Mouse (Mus musculus): Measurements from ENCODE around the gene Ryr3. TPM values are rescaled to one million over a fixed set of nuclear protein-coding genes. Genes with fewer than 3 reads are reported as not detected.

Ryr3 gene
- total RNA-seq, 1 experiment from 2014 or later = 0.74 TPM

GRCm38 (mm10) chr2:112781631-112782030 is 435.3 kb downstream of the Ryr3 start:
- no peak for DNase-seq

- peak; percentile 72 for DNase-seq
Observed at GRCm38 (mm10) chr2:112774762-112775161, 442.1 kb downstream of the Ryr3 start.

- peak; percentile 22 for DNase-seq
Observed at GRCm38 (mm10) chr2:112767665-112768064, 449.2 kb downstream of the Ryr3 start.

- DNase-seq = peak; percentile 58
Observed at GRCm38 (mm10) chr2:112765046-112765445, 451.9 kb downstream of the Ryr3 start.

GRCm38 (mm10) chr2:112764274-112764673 is 452.6 kb downstream of the Ryr3 start:
- DNase-seq = peak; percentile 33

- peak; percentile 35 for DNase-seq
Observed at GRCm38 (mm10) chr2:112762006-112762405, 454.9 kb downstream of the Ryr3 start.

GRCm38 (mm10) chr2:112761196-112761913 is 455.5 kb downstream of the Ryr3 start:
- peak; percentile 27 for DNase-seq

- DNase-seq = no peak
Observed at GRCm38 (mm10) chr2:112760692-112761091, 456.2 kb downstream of the Ryr3 start.

GRCm38 (mm10) chr2:112759678-112760077 is 457.2 kb downstream of the Ryr3 start:
- DNase-seq = no peak

- no peak for DNase-seq
Observed at GRCm38 (mm10) chr2:112758732-112759131, 458.2 kb downstream of the Ryr3 start.

GRCm38 (mm10) chr2:112753316-112753715 is 463.6 kb downstream of the Ryr3 start:
- no peak for DNase-seq

GRCm38 (mm10) chr2:112751416-112751815 is 465.5 kb downstream of the Ryr3 start:
- no peak for DNase-seq

- DNase-seq = no peak
Observed at GRCm38 (mm10) chr2:112748532-112748931, 468.4 kb downstream of the Ryr3 start.

- no peak for DNase-seq
Observed at GRCm38 (mm10) chr2:112732942-112733341, 484.0 kb downstream of the Ryr3 start.

GRCm38 (mm10) chr2:112727842-112728241 is 489.1 kb downstream of the Ryr3 start:
- no peak for DNase-seq

GRCm38 (mm10) chr2:112721217-112721616 is 495.7 kb downstream of the Ryr3 start:
- DNase-seq = no peak

- no peak for DNase-seq
Observed at GRCm38 (mm10) chr2:112720715-112721114, 496.2 kb downstream of the Ryr3 start.

GRCm38 (mm10) chr2:112714648-112715047 is 502.2 kb downstream of the Ryr3 start:
- DNase-seq = no peak

GRCm38 (mm10) chr2:112681817-112682216 is 535.1 kb downstream of the Ryr3 start:
- DNase-seq = no peak

GRCm38 (mm10) chr2:112677246-112677645 is 539.6 kb downstream of the Ryr3 start:
- DNase-seq = no peak

- no peak for DNase-seq
Observed at GRCm38 (mm10) chr2:112676721-112677120, 540.2 kb downstream of the Ryr3 start.

- no peak for DNase-seq
Observed at GRCm38 (mm10) chr2:112676175-112676574, 540.7 kb downstream of the Ryr3 start.

GRCm38 (mm10) chr2:112669461-112669860 is 547.4 kb downstream of the Ryr3 start:
- no peak for DNase-seq

GRCm38 (mm10) chr2:112656131-112656530 is 560.8 kb downstream of the Ryr3 start:
- no peak for DNase-seq

Data from adrenal gland, postnatal 14 days (tissue).